ENCODE assay signal across 8 mouse cellular contexts in genomic region chr2:30722263-30723050, GRCm38 (mm10).
DNase-seq lines count a peak whose midpoint lies in the region; ATAC-seq and TF ChIP-seq lines count a peak whose summit lies in the region.

No protein-coding gene starts in this region.

- H3K9me3 ChIP-seq in heart, embryonic 14.5 days (ENCODE audit: control insufficient read depth, low read length) = no peaks in the 10 kb centered on the region
- no peaks in the 10 kb centered on the region for H3K9me3 ChIP-seq in hindbrain, postnatal 0 days (ENCODE audit: low read length)
- no peaks in the 10 kb centered on the region for H3K9me3 ChIP-seq in midbrain, embryonic 14.5 days (ENCODE audit: control insufficient read depth, low read length)

- TF ChIP-seq CTCF in cortical plate, adult 2 months (IDR thresholded peaks at IDR 0.05; ENCODE audit: extremely low read depth, insufficient read depth, low read length) = no peak
- no peak for TF ChIP-seq CTCF in hindbrain, postnatal 0 days (IDR thresholded peaks at IDR 0.05; ENCODE audit: low read depth)

- H3K4me1 ChIP-seq in heart, embryonic 14.5 days (ENCODE audit: control insufficient read depth in 2 of 2, insufficient read depth in 2 of 2, low read length in 2 of 2) = peaks cover 63 to 81% of the 10 kb centered on the region in 2 experiments
- H3K4me1 ChIP-seq in cortical plate, adult 2 months (ENCODE audit: control insufficient read depth, insufficient read depth, low read length) = peaks cover 25% of the 10 kb centered on the region
- peaks cover 73% of the 10 kb centered on the region for H3K4me1 ChIP-seq in hindbrain, postnatal 0 days (ENCODE audit: insufficient read depth, low read length)
- peaks cover 79% of the 10 kb centered on the region for H3K4me1 ChIP-seq in midbrain, embryonic 14.5 days (ENCODE audit: control insufficient read depth, insufficient read depth, low read length)

- no peaks in the 10 kb centered on the region for H3K27me3 ChIP-seq in heart, embryonic 14.5 days (ENCODE audit: control insufficient read depth, insufficient read depth, low read length)
- H3K27me3 ChIP-seq in hindbrain, postnatal 0 days (ENCODE audit: insufficient read depth, low read length) = no peaks in the 10 kb centered on the region
- no peaks in the 10 kb centered on the region for H3K27me3 ChIP-seq in midbrain, embryonic 14.5 days (ENCODE audit: control insufficient read depth, insufficient read depth, low read length)

- H3K4me3 ChIP-seq in heart, embryonic 14.5 days (ENCODE audit: control insufficient read depth in 1 of 2, insufficient read depth in 1 of 2, low read depth in 1 of 2, low read length in 2 of 2) = no peak overlapping the region
- H3K4me3 ChIP-seq in cortical plate, adult 2 months (ENCODE audit: insufficient read depth, low read length) = no peak overlapping the region
- no peak overlapping the region for H3K4me3 ChIP-seq in hindbrain, postnatal 0 days (ENCODE audit: low read length)
- no peak overlapping the region for H3K4me3 ChIP-seq in midbrain, embryonic 14.5 days (replicated peaks; ENCODE audit: low read depth, low read length)

- H3K4me2 ChIP-seq in heart, embryonic 14.5 days (ENCODE audit: low read length) = peak overlapping the region; percentile 38
- H3K4me2 ChIP-seq in hindbrain, postnatal 0 days (ENCODE audit: low read depth, low read length) = no peak overlapping the region
- peak overlapping the region; percentile 9; the same call in 1 of the 2 replicates for H3K4me2 ChIP-seq in midbrain, embryonic 14.5 days (ENCODE audit: low read length)

- no peaks in the 10 kb centered on the region for H3K36me3 ChIP-seq in heart, embryonic 14.5 days (ENCODE audit: control insufficient read depth, insufficient read depth, low read length)
- H3K36me3 ChIP-seq in hindbrain, postnatal 0 days (ENCODE audit: insufficient read depth, low read length) = no peaks in the 10 kb centered on the region
- H3K36me3 ChIP-seq in midbrain, embryonic 14.5 days (ENCODE audit: control insufficient read depth, insufficient read depth, low read length) = no peaks in the 10 kb centered on the region

- H3K27ac ChIP-seq in heart, embryonic 14.5 days (replicated peaks in 1 of 2; ENCODE audit: control insufficient read depth in 1 of 2, insufficient read depth in 1 of 2, low read depth in 2 of 2, low read length in 2 of 2) = peak overlapping the region; percentile 46 to 98
- peak overlapping the region; percentile 91 for H3K27ac ChIP-seq in cortical plate, adult 2 months (ENCODE audit: insufficient read depth, low read length)
- H3K27ac ChIP-seq in hindbrain, postnatal 0 days = peak overlapping the region; percentile 95
- H3K27ac ChIP-seq in midbrain, embryonic 14.5 days (replicated peaks; ENCODE audit: low read depth, low read length) = peak overlapping the region; percentile 98

- TF ChIP-seq POLR2A in cortical plate, adult 2 months (IDR thresholded peaks at IDR 0.05; ENCODE audit: extremely low read depth, insufficient read depth, low read length) = no peak

- no peak for ATAC-seq in heart, embryonic 14.5 days (ENCODE audit: insufficient number of reproducible peaks, insufficient read depth, low FRiP score, low read depth)
- no peak for ATAC-seq in hindbrain, postnatal 0 days
- ATAC-seq in midbrain, embryonic 14.5 days (ENCODE audit: low FRiP score, low TSS enrichment) = no peak

- H3K9ac ChIP-seq in heart, embryonic 14.5 days (ENCODE audit: low read length) = peak overlapping the region; percentile 76
- peak overlapping the region; percentile 30; the same call in 1 of the 2 replicates for H3K9ac ChIP-seq in hindbrain, postnatal 0 days (replicated peaks; ENCODE audit: low read length)
- H3K9ac ChIP-seq in midbrain, embryonic 14.5 days (replicated peaks; ENCODE audit: low read length) = peak overlapping the region; percentile 41

- 45% methylated on average over 7 of the region's 7 CpGs for WGBS in heart, embryonic 14.5 days
- 5% methylated on average over 7 of the region's 7 CpGs for WGBS in hindbrain, postnatal 0 days
- 2% methylated on average over 7 of the region's 7 CpGs for WGBS in midbrain, embryonic 14.5 days

- no peak for DNase-seq in heart, postnatal 4 days
- peak; percentile 57 for DNase-seq in hindbrain, postnatal 0 days (ENCODE audit: low spot score)
- peak; percentile 74 for DNase-seq in midbrain, embryonic 14.5 days
- no peak for DNase-seq in urinary bladder, postnatal 4 days (ENCODE audit: low spot score in 2 of 2)
- no peak for DNase-seq in urinary bladder, postnatal 36 days (ENCODE audit: low spot score in 2 of 2)
- DNase-seq in right cerebral cortex, postnatal 36 days (ENCODE audit: low spot score in 2 of 2) = no peak

Comparison
In these comparisons a context has a peak if more than half of its experiments do, and no peak if none do; other contexts are left out.
1. DNase-seq: peak in hindbrain, postnatal 0 days (single experiment) and midbrain, embryonic 14.5 days (single experiment); none in heart, postnatal 4 days (single experiment), urinary bladder, postnatal 4 days (0 of 2), urinary bladder, postnatal 36 days (0 of 2) and right cerebral cortex, postnatal 36 days (0 of 2).
2. Peak in every context shown above with its lines, with median percentiles within 50 percentile points of each other: H3K27ac ChIP-seq and H3K9ac ChIP-seq.